Mouse (Mus musculus): ENCODE measurements around the gene Mrpl12. TPM values are rescaled to one million over a fixed set of nuclear protein-coding genes. Genes with fewer than 3 reads are reported as not detected.

Gene Mrpl12
- polyA plus RNA-seq, 1 experiment from 2014 or later: 204 TPM

- no peak for ATAC-seq
- TF ChIP-seq CTCF (IDR thresholded peaks at IDR 0.05; ENCODE audit: low read depth): no peak
- H3K4me3 ChIP-seq (ENCODE audit: low read depth, low read length): no peak overlapping the region
- no peaks in the 10 kb centered on the region for H3K4me1 ChIP-seq (replicated peaks; ENCODE audit: control insufficient read depth, insufficient read depth, low read length)
- H3K9me3 ChIP-seq (ENCODE audit: control insufficient read depth): no peaks in the 10 kb centered on the region
- H3K4me2 ChIP-seq (replicated peaks; ENCODE audit: low read depth): no peak overlapping the region
- WGBS: 58% methylated on average over 3 of the region's 3 CpGs
- no peaks in the 10 kb centered on the region for H3K36me3 ChIP-seq (ENCODE audit: control insufficient read depth, insufficient read depth)
- no peak overlapping the region for H3K9ac ChIP-seq (ENCODE audit: low read depth, low read length)
- H3K27ac ChIP-seq (ENCODE audit: low read depth, low read length): no peak overlapping the region
- H3K27me3 ChIP-seq (replicated peaks; ENCODE audit: control insufficient read depth, insufficient read depth, low read length): no peaks in the 10 kb centered on the region
Observed at GRCm38 (mm10) chr11:120445475-120445874, 38.9 kb upstream of the Mrpl12 start.

- ATAC-seq: no peak
- Histone ChIP-seq H3K36me3 (ENCODE audit: control insufficient read depth, insufficient read depth) (no peaks in the 10 kb centered on the region), H3K27ac (ENCODE audit: low read depth, low read length) (no peak overlapping the region), H3K9me3 (ENCODE audit: control insufficient read depth) (no peaks in the 10 kb centered on the region), H3K27me3 (replicated peaks; ENCODE audit: control insufficient read depth, insufficient read depth, low read length) (no peaks in the 10 kb centered on the region), H3K4me3 (ENCODE audit: low read depth, low read length) (no peak overlapping the region), H3K9ac (ENCODE audit: low read depth, low read length) (no peak overlapping the region), H3K4me2 (replicated peaks; ENCODE audit: low read depth) (no peak overlapping the region), H3K4me1 (replicated peaks; ENCODE audit: control insufficient read depth, insufficient read depth, low read length) (no peaks in the 10 kb centered on the region)
- TF ChIP-seq CTCF (IDR thresholded peaks at IDR 0.05; ENCODE audit: low read depth): no peak
- WGBS: 77% methylated on average over 7 of the region's 7 CpGs
Observed at GRCm38 (mm10) chr11:120447179-120447578, 37.2 kb upstream of the Mrpl12 start.

GRCm38 (mm10) chr11:120452246-120452645 lies 32.2 kb upstream of the Mrpl12 start:
- Histone ChIP-seq H3K4me2 (replicated peaks; ENCODE audit: low read depth) (no peak overlapping the region), H3K9ac (ENCODE audit: low read depth, low read length) (no peak overlapping the region), H3K27ac (ENCODE audit: low read depth, low read length) (no peak overlapping the region), H3K4me3 (ENCODE audit: low read depth, low read length) (no peak overlapping the region), H3K9me3 (ENCODE audit: control insufficient read depth) (no peaks in the 10 kb centered on the region), H3K36me3 (ENCODE audit: control insufficient read depth, insufficient read depth) (no peaks in the 10 kb centered on the region; the same call in 1 of the 2 replicates), H3K4me1 (replicated peaks; ENCODE audit: control insufficient read depth, insufficient read depth, low read length) (no peaks in the 10 kb centered on the region), H3K27me3 (replicated peaks; ENCODE audit: control insufficient read depth, insufficient read depth, low read length) (no peaks in the 10 kb centered on the region)
- 70% methylated on average over 3 of the region's 3 CpGs for WGBS
- no peak for TF ChIP-seq CTCF (IDR thresholded peaks at IDR 0.05; ENCODE audit: low read depth)
- no peak for ATAC-seq

- H3K9ac ChIP-seq (ENCODE audit: low read depth, low read length): no peak within 1 kb of the TSS
- no peaks in the 10 kb centered on the region for H3K4me1 ChIP-seq (replicated peaks; ENCODE audit: control insufficient read depth, insufficient read depth, low read length)
- no peak within 1 kb of the TSS for H3K4me2 ChIP-seq (replicated peaks; ENCODE audit: low read depth)
- H3K9me3 ChIP-seq (ENCODE audit: control insufficient read depth): no peaks in the 10 kb centered on the region
- no peak within 1 kb of the TSS for H3K4me3 ChIP-seq (ENCODE audit: low read depth, low read length)
- 82% methylated on average over 4 of the region's 4 CpGs for WGBS
- no peak within 1 kb of the TSS for H3K27ac ChIP-seq (ENCODE audit: low read depth, low read length)
- H3K36me3 ChIP-seq (ENCODE audit: control insufficient read depth, insufficient read depth): no peaks in the 10 kb centered on the region; the same call in 1 of the 2 replicates
- H3K27me3 ChIP-seq (replicated peaks; ENCODE audit: control insufficient read depth, insufficient read depth, low read length): no peaks in the 10 kb centered on the region
- TF ChIP-seq CTCF (IDR thresholded peaks at IDR 0.05; ENCODE audit: low read depth): no peak
- no peak for ATAC-seq
Observed at GRCm38 (mm10) chr11:120453306-120453705, 31.1 kb upstream of the Mrpl12 start, which contains the start of gene Pde6g. Gene Pde6g (minus strand): TSS chr11:120453500.

- 95% methylated on average over 4 of the region's 4 CpGs for WGBS
- Histone ChIP-seq H3K4me1 (replicated peaks; ENCODE audit: control insufficient read depth, insufficient read depth, low read length) (0 out of 2 replicates have a peak, but pooled peaks cover 3% of the 10 kb centered on the region), H3K27me3 (replicated peaks; ENCODE audit: control insufficient read depth, insufficient read depth, low read length) (no peaks in the 10 kb centered on the region), H3K9ac (ENCODE audit: low read depth, low read length) (no peak overlapping the region), H3K9me3 (ENCODE audit: control insufficient read depth) (no peaks in the 10 kb centered on the region), H3K27ac (ENCODE audit: low read depth, low read length) (no peak overlapping the region), H3K4me2 (replicated peaks; ENCODE audit: low read depth) (no peak overlapping the region), H3K36me3 (ENCODE audit: control insufficient read depth, insufficient read depth) (no peaks in the 10 kb centered on the region; the same call in 1 of the 2 replicates), H3K4me3 (ENCODE audit: low read depth, low read length) (no peak overlapping the region)
- no peak for ATAC-seq
- TF ChIP-seq CTCF (IDR thresholded peaks at IDR 0.05; ENCODE audit: low read depth): no peak
Observed at GRCm38 (mm10) chr11:120454965-120455364, 29.4 kb upstream of the Mrpl12 start.

GRCm38 (mm10) chr11:120455413-120455812 lies 29.0 kb upstream of the Mrpl12 start:
- H3K36me3 ChIP-seq (ENCODE audit: control insufficient read depth, insufficient read depth): no peaks in the 10 kb centered on the region; the same call in 1 of the 2 replicates
- no peak for TF ChIP-seq CTCF (IDR thresholded peaks at IDR 0.05; ENCODE audit: low read depth)
- no peaks in the 10 kb centered on the region for H3K9me3 ChIP-seq (ENCODE audit: control insufficient read depth)
- H3K4me2 ChIP-seq (replicated peaks; ENCODE audit: low read depth): no peak overlapping the region
- 0 out of 2 replicates have a peak, but pooled peaks cover 3% of the 10 kb centered on the region for H3K4me1 ChIP-seq (replicated peaks; ENCODE audit: control insufficient read depth, insufficient read depth, low read length)
- no peak overlapping the region for H3K9ac ChIP-seq (ENCODE audit: low read depth, low read length)
- 93% methylated on average over 7 of the region's 7 CpGs for WGBS
- H3K27me3 ChIP-seq (replicated peaks; ENCODE audit: control insufficient read depth, insufficient read depth, low read length): no peaks in the 10 kb centered on the region
- H3K4me3 ChIP-seq (ENCODE audit: low read depth, low read length): no peak overlapping the region
- no peak overlapping the region for H3K27ac ChIP-seq (ENCODE audit: low read depth, low read length)
- no peak for ATAC-seq

Data from intestine, postnatal 0 days (tissue).